Mouse (Mus musculus) embryonic fibroblast, embryonic 13.5 days (primary cell): ENCODE measurements around the gene Hadh.

ENCODE experiments used
- CTCF ChIP-seq: IDR thresholded peaks from 2 replicates; pipeline ENCODE4 v1.5.1; 2011; ENCODE audit warnings: mild to moderate bottlenecking, control low read depth, low read length, moderate library complexity, borderline replicate concordance; ENCODE audit not compliant: insufficient read depth
- POLR2A ChIP-seq: IDR thresholded peaks from 2 replicates; pipeline ENCODE4 v1.6.1; 2011; ENCODE audit warnings: low read depth, mild to moderate bottlenecking, control low read depth, low read length, moderate library complexity

DNA sequence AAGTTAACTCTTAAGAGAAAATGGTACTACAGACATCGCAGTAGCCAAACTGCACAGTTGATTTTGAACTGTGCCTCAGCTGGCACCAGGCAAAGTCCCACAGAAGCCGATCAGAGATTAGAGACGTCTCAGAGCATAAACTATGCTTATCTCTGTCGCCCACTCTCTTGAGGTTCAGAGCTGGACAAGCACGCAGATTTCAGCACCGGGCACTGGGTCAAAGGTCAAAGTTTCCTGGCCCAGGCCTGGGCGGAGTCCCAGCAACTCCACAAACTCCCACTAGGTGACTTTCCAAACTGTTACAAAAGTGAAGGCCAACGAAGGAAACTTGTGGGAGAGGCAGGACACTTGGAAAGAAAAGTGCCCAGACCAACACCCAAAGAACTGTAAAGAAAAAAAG lies 744 bp downstream of the Hadh start:
- TF ChIP-seq CTCF (no peak), POLR2A (no peak)
